In the genomic region with DNA sequence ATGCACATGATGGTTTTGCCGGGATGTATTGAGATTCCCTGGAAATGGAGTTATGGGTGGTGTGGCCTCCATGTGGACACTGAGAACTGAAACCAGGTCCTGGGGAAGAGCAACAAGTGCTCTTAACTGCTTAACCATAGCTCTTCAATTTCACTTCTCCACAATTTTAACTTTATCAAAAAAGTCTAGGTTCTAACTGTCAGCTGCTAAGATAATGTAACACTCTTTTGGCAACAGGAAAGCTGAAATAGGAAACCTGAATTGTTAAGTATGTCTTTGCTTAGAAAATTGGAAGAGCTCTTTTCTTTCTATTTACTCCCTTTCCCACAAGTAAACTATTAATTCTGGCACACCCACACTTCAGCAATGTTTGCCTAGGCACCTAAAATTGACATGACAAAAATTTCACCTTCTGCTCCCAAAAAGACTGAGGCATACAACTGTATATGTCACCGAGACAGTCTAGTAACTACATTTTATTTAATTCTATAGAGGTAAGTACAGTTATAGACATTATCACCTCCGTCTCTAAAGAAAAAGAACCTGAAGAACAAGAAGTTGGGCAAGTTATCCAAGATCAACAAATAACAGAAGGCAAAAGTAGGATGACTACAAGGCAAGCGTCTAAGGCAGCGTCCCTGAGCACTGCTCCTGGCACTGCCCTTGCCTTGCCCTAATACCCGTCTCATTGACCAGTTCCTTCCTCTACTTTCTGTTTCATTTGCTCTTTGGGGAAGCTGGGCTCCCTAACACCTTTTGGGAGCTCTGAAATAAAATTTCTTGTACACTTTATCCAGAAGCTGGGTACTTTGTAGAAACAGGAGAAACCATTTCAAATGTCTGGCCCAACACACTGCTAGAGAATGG, we compare ENCODE assay signal across 23 mouse cellular contexts. TPM values are rescaled to one million over a fixed set of nuclear protein-coding genes. Genes with fewer than 3 reads are reported as not detected.
DNase-seq lines count a peak whose midpoint lies in the region; ATAC-seq lines count a peak whose summit lies in the region.
"Had no signal": no experiment of that assay in that cellular context is flagged by ENCODE, and none has a peak within 500 bp of the region (broad histone marks: within the 10 kb centered on the region; RNA-seq: fewer than 3 reads in every experiment).

No protein-coding gene starts in this region.

- no peak for ATAC-seq in liver, embryonic 12.5 days
- peak; percentile 74 to 84 for ATAC-seq in hematopoietic stem cell, adult 5-6 weeks (replicated peaks in 1 of 2; ENCODE audit: insufficient read depth in 1 of 2, low FRiP score in 2 of 2, low TSS enrichment in 1 of 2, low read depth in 1 of 2, poor library complexity in 2 of 2, severe bottlenecking in 2 of 2)
- peak; percentile 65 for ATAC-seq in megakaryocyte progenitor cell, adult 5-6 weeks (replicated peaks; ENCODE audit: poor library complexity)

- no peak overlapping the region for H3K9ac ChIP-seq in liver, embryonic 12.5 days
- H3K9ac ChIP-seq: embryonic facial prominence, embryonic 15.5 days; forebrain, postnatal 0 days; limb, embryonic 12.5 days; lung, embryonic 15.5 days; midbrain, embryonic 12.5 days; neural tube, embryonic 13.5 days had no signal

- H3K4me1 ChIP-seq in liver, embryonic 12.5 days, result peaks cover 37% of the 10 kb centered on the region
- H3K4me1 ChIP-seq: limb, embryonic 12.5 days had no signal

- 81% methylated on average over 6 of the region's 6 CpGs for WGBS in liver, embryonic 12.5 days (ENCODE audit: insufficient replicate concordance)

- H3K4me3 ChIP-seq in liver, embryonic 12.5 days, result no peak overlapping the region
- H3K4me3 ChIP-seq: embryonic facial prominence, embryonic 15.5 days; forebrain, embryonic 10.5 days; hindbrain, embryonic 10.5 days; limb, embryonic 12.5 days; lung, embryonic 15.5 days; midbrain, embryonic 12.5 days; neural tube, embryonic 13.5 days had no signal

- peak overlapping the region; percentile 23 for H3K4me2 ChIP-seq in liver, embryonic 12.5 days
- H3K4me2 ChIP-seq: embryonic facial prominence, embryonic 15.5 days; limb, embryonic 12.5 days; lung, embryonic 15.5 days; midbrain, embryonic 12.5 days; neural tube, embryonic 13.5 days had no signal

- intact Hi-C loops in left cerebral cortex, postnatal 4 days (cut with DNase I), result no loop called here

- no peak overlapping the region for H3K27ac ChIP-seq in liver, embryonic 12.5 days
- H3K27ac ChIP-seq: embryonic facial prominence, embryonic 15.5 days; forebrain, embryonic 10.5 days; hindbrain, embryonic 10.5 days; limb, embryonic 12.5 days; lung, embryonic 15.5 days; midbrain, embryonic 12.5 days; neural tube, embryonic 13.5 days had no signal

- DNase-seq in liver (no peak), A20 (ENCODE audit: low read depth, low spot score) (peak; percentile 67)
- DNase-seq in spleen, adult 18-20 months, result no peak
- no peak for DNase-seq in adrenal gland, postnatal 4 days (ENCODE audit: low spot score in 2 of 2)
- no peak for DNase-seq in left cerebral cortex, postnatal 4 days
- DNase-seq: adrenal gland, adult 8-10 months; cerebellum, adult 11 months; cerebellum, postnatal 10 days; forebrain, postnatal 0 days; gastrocnemius, postnatal 36 days; kidney, adult 18-20 months; kidney, postnatal 25 days; thymus, postnatal 25 days had no signal

- H3K36me3 ChIP-seq in liver, embryonic 12.5 days, result peaks cover 88% of the 10 kb centered on the region

- H3K27me3 ChIP-seq in liver, embryonic 12.5 days (replicated peaks), result no peaks in the 10 kb centered on the region
- H3K27me3 ChIP-seq: embryonic facial prominence, embryonic 15.5 days; limb, embryonic 12.5 days; lung, embryonic 15.5 days; midbrain, embryonic 12.5 days; neural tube, embryonic 13.5 days had no signal

- no peaks in the 10 kb centered on the region for H3K9me3 ChIP-seq in liver, embryonic 12.5 days (replicated peaks)
- H3K9me3 ChIP-seq: embryonic facial prominence, embryonic 15.5 days; hindbrain, embryonic 10.5 days; limb, embryonic 12.5 days; lung, embryonic 15.5 days; midbrain, embryonic 12.5 days; neural tube, embryonic 13.5 days had no signal

RNA-seq across cellular contexts. Expression of a gene that starts 8.8 kb away (rescaled TPM):
- 28.0 and 29.3 TPM in 2 replicates for polyA plus RNA-seq in liver, embryonic 12.5 days (2016; fragmentation: Nextera tagmentation; extraction: Ambion mirVana)
- 37.3 and 38.3 TPM in 2 replicates for total RNA-seq in hematopoietic stem cell, adult 5-6 weeks (2017)
- total RNA-seq in megakaryocyte progenitor cell, adult 5-6 weeks (2015), result 31.1 and 34.5 TPM in 2 replicates
- total RNA-seq in megakaryocyte progenitor cell, adult 5-6 weeks (2017), result 31.7 and 35.5 TPM in 2 replicates
- total RNA-seq in adrenal gland, postnatal 4 days (2021), result 10 to 100 TPM; 46.8 to 48.2 TPM
- 10 to 100 TPM; 62.1 to 64.0 TPM for total RNA-seq in left cerebral cortex, postnatal 4 days (2021)
